Mouse (Mus musculus) heart, embryonic 13.5 days (tissue): ENCODE results near the gene Tigar. TPM values are rescaled to one million over a fixed set of nuclear protein-coding genes. Genes with fewer than 3 reads are reported as not detected.

Experiments used
- ATAC-seq: fragments of 200-750 bp; cut with Nextera tagmentation; 2 replicates; pipeline ENCODE4 v1.8.0; 2017; ENCODE audit warnings: moderate TSS enrichment; ENCODE audit not compliant: insufficient number of reproducible peaks, low FRiP score, low TSS enrichment; ENCODE audit errors: extremely low read depth
- H3K27ac ChIP-seq: fragments of 300-500 bp; sonication (generic); replicated peaks from 2 replicates; pipeline ENCODE4 v1.5.1; 2015; ENCODE audit warnings: moderate library complexity, mild to moderate bottlenecking, inconsistent platforms
- H3K27me3 ChIP-seq: fragments of 300-500 bp; sonication (generic); replicated peaks from 2 replicates; pipeline ENCODE4 v1.6.1; 2015; ENCODE audit warnings: mild to moderate bottlenecking, inconsistent platforms
- H3K36me3 ChIP-seq: fragments of 300-500 bp; sonication (generic); 2 replicates; pipeline ENCODE4 v1.6.1; 2015; ENCODE audit warnings: mild to moderate bottlenecking, inconsistent platforms
- H3K4me1 ChIP-seq: fragments of 300-500 bp; sonication (generic); 2 replicates; pipeline ENCODE4 v1.6.1; 2015; ENCODE audit warnings: inconsistent platforms
- H3K4me2 ChIP-seq: fragments of 300-500 bp; sonication (generic); 2 replicates; pipeline ENCODE4 v1.6.1; 2015; ENCODE audit warnings: inconsistent platforms, mild to moderate bottlenecking, moderate library complexity
- H3K4me3 ChIP-seq: fragments of 300-500 bp; sonication (generic); 2 replicates; pipeline ENCODE4 v1.5.1; 2015; ENCODE audit warnings: moderate library complexity, mild to moderate bottlenecking, inconsistent platforms
- H3K9ac ChIP-seq: fragments of 300-500 bp; sonication (generic); 2 replicates; pipeline ENCODE4 v1.6.1; 2015; ENCODE audit warnings: inconsistent platforms, mild to moderate bottlenecking, moderate library complexity
- H3K9me3 ChIP-seq: fragments of 300-500 bp; sonication (generic); 2 replicates; pipeline ENCODE4 v1.6.1; 2016; ENCODE audit warnings: inconsistent platforms
- WGBS: fragments of 180-500 bp; shearing (Covaris S2); methylation state at CpG from one replicate; pipeline ENCODE4 v1.1.7; 2015; ENCODE audit warnings: mixed read lengths; 5-methylcytosine and 5-hydroxymethylcytosine counted together
- polyA plus RNA-seq: library from polyadenylated mRNA; unstranded; fragments of >200 nt; fragmentation: Nextera tagmentation; extraction: Ambion mirVana; gene quantifications from 2 replicates; pipeline ENCODE4 v1.2.1, GENCODE M21; 2015

Tigar gene
- polyA plus RNA-seq: 7.6 and 8.1 TPM in 2 replicates

DNA sequence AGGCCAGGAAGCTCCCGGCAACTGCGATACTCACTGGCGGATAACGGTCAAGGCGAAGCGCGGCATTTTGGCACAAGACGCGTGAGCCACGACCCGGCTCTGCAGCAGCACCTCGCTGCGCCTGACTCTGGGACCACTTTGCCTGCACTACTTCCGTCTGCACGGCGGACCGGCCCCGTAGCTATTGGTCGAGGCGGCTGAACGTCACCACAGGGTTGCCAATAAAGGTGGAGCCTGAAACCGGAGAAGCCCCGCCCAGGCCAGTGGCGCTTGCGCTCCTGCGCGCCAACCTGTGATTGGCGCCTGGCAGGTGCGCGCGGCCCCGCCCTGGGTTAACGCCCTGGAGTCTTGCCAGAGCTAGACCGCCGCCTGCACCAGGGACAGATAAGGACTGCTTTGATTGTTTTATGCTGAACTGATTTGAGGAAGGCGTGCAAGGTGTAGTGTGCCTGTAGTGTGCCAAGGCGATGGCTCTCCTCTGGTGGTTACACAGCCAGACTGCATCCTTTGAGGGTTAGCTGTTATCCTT, at the start of gene Tigar:
Gene Tigar, minus strand, starts transcription at position 156 of the 529 bp plus-strand sequence.
- ATAC-seq: peak; percentile 89
- no peaks in the 10 kb centered on the region for H3K27me3 ChIP-seq
- H3K36me3 ChIP-seq: no peaks in the 10 kb centered on the region
- peak within 1 kb of the TSS; percentile 86 for H3K9ac ChIP-seq
- whole genome bisulfite sequencing: 1% methylated on average over 37 of the region's 37 CpGs
- H3K9me3 ChIP-seq: no peaks in the 10 kb centered on the region
- peak within 1 kb of the TSS; percentile 69 for H3K4me3 ChIP-seq
- H3K4me1 ChIP-seq: peaks cover 28% of the 10 kb centered on the region
- 0 out of 2 replicates have a peak within 1 kb of the TSS, but pooled peaks have one; percentile 32 for H3K27ac ChIP-seq
- H3K4me2 ChIP-seq: peak within 1 kb of the TSS; percentile 92

- H3K4me2 ChIP-seq: no peak overlapping the region
- H3K9me3 ChIP-seq: no peaks in the 10 kb centered on the region
- H3K27me3 ChIP-seq: peaks cover 10% of the 10 kb centered on the region
- peaks cover 20% of the 10 kb centered on the region for H3K4me1 ChIP-seq
- H3K4me3 ChIP-seq: no peak overlapping the region
- 63% methylated on average over 1 of the region's 1 CpGs for WGBS
- ATAC-seq: no peak
- H3K36me3 ChIP-seq: no peaks in the 10 kb centered on the region
- no peak overlapping the region for H3K9ac ChIP-seq
- H3K27ac ChIP-seq: no peak overlapping the region
These were observed 48.0 kb upstream of the Tigar start for GRCm38 (mm10) chr6:127157321-127157720.

- WGBS: 1% methylated on average over 15 of the region's 15 CpGs
- Histone ChIP-seq H3K4me3 (peak overlapping the region; percentile 92), H3K9ac (peak overlapping the region; percentile 82), H3K4me1 (peaks cover 31% of the 10 kb centered on the region), H3K9me3 (no peaks in the 10 kb centered on the region), H3K27me3 (peaks cover 10% of the 10 kb centered on the region), H3K4me2 (peak overlapping the region; percentile 87), H3K27ac (peak overlapping the region; percentile 87), H3K36me3 (no peaks in the 10 kb centered on the region)
- no peak for ATAC-seq
These were observed 46.1 kb upstream of the Tigar start for GRCm38 (mm10) chr6:127155468-127155867.

DNA sequence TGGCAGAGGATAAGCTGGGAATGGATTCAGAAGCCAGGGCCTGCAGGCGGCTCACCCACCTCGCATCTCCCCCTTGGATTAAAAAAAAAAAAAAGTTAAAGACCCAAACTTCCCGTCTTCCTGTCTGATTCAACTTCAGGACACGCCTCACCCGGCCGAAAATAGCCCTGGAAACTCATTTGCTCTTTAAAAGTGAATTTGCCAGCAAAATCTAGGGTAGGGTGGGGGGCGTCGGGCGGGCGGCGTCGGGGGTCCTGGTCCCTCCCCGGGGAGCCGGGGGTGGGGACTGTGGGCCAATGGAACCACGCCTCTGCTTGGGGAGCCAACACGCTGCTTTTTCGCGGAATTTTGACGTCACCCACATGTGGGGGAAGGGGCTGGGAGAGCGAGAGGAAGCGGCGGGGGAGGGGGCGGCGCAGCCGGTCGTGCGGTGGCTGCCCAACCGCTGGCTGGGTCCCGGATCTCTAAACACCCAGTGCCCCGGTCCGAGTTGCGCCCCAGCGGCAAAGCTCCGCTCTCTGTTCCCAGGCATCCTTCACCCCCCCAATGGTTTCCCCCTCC, 45.4 kb upstream of the Tigar start:
- no peaks in the 10 kb centered on the region for H3K9me3 ChIP-seq
- H3K4me2 ChIP-seq: peak overlapping the region; percentile 87
- WGBS: under 1% methylated on average over 33 of the region's 34 CpGs
- peaks cover 31% of the 10 kb centered on the region for H3K4me1 ChIP-seq
- peak; percentile 20; the same call in 1 of the 2 replicates for ATAC-seq
- H3K27ac ChIP-seq: peak overlapping the region; percentile 87
- peaks cover 10% of the 10 kb centered on the region for H3K27me3 ChIP-seq
- peak overlapping the region; percentile 82 for H3K9ac ChIP-seq
- no peaks in the 10 kb centered on the region for H3K36me3 ChIP-seq
- H3K4me3 ChIP-seq: peak overlapping the region; percentile 92

- H3K27me3 ChIP-seq: peaks cover 10% of the 10 kb centered on the region
- ATAC-seq: no peak
- peak overlapping the region; percentile 87 for H3K27ac ChIP-seq
- H3K4me2 ChIP-seq: peak overlapping the region; percentile 87
- peak overlapping the region; percentile 82 for H3K9ac ChIP-seq
- 1% methylated on average over 30 of the region's 30 CpGs for WGBS
- H3K4me1 ChIP-seq: peaks cover 31% of the 10 kb centered on the region
- no peaks in the 10 kb centered on the region for H3K36me3 ChIP-seq
- no peaks in the 10 kb centered on the region for H3K9me3 ChIP-seq
- peak overlapping the region; percentile 92 for H3K4me3 ChIP-seq
These were observed 44.8 kb upstream of the Tigar start for GRCm38 (mm10) chr6:127153972-127154707.

DNA sequence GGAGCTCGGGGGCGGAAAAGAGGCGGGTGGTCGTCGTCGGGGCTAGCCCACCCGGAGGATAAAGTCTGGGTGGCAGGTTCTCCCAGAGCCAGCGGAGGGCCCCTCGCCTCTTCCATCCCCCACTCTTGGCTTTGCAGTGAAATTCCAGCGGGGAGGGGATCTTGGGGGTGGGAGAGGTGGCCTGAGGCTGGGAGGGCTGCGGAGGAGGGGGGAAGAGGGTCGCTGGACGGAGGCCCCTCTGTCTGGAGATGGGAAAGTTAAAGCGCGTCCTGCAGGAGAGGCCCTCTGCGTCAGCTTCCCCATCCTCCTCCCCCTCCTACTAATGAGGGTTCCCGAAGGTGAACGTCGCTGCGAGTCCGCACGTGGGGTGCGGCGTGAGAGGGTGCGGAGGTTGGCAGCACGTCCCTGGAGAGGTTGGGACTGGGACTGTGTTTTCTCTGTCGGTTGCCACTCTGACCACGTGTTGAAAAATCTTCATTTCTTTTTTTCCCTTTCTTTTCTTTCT, 44.0 kb upstream of the Tigar start:
- WGBS: under 1% methylated on average over 28 of the region's 28 CpGs
- no peak for ATAC-seq
- Histone ChIP-seq H3K27ac (peak overlapping the region; percentile 87), H3K36me3 (peaks cover 3% of the 10 kb centered on the region; the same call in 1 of the 2 replicates), H3K4me1 (peaks cover 36% of the 10 kb centered on the region), H3K4me3 (peak overlapping the region; percentile 92), H3K9ac (peak overlapping the region; percentile 82), H3K4me2 (peak overlapping the region; percentile 87), H3K27me3 (peaks cover 10% of the 10 kb centered on the region), H3K9me3 (no peaks in the 10 kb centered on the region)

DNA sequence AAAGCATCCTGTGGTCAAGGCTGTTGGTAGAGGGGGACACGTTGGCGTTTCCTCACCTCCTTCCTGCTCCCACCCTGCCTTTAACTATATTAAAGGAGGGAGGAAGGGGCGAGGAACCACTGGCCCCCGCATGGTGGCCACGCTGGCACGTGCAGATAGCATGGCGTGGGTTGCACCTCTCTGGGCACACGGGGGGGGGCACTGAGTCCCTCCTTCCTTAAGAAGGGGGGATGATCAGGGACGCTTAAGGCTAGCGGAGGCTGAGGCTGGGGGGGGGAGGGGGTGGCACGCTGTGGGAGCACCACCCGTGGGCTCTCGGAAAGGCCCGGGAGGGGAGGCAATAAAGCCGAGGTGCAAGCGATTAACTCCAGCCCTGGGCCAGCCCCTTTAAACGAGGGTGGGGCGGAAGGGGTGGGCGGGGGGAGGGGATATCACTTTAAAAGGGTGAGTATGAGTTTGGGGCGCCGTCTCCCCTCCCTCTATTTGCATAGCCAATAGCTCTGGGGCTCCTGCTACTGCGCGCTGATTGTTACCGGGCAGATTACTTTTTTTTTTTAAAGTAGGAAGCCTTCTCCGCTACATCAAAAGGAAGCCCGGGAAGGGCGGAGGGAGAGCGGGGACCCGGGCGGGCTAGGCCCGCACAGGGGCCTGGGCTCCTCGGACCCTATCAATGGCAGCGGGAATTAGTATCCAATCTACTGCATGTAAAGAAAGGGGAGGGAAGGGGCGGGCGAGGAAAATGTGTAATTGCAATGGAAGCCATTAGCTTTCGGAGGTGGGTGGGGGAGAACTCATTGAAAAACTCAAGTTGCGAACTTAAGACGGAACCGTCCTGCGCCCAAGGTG, 43.0 kb upstream of the Tigar start, which contains the start of gene Ccnd2:
Gene Ccnd2, minus strand, starts transcription at position 88 of the 846 bp plus-strand sequence.
- under 1% methylated on average over 39 of the region's 40 CpGs for WGBS

DNA sequence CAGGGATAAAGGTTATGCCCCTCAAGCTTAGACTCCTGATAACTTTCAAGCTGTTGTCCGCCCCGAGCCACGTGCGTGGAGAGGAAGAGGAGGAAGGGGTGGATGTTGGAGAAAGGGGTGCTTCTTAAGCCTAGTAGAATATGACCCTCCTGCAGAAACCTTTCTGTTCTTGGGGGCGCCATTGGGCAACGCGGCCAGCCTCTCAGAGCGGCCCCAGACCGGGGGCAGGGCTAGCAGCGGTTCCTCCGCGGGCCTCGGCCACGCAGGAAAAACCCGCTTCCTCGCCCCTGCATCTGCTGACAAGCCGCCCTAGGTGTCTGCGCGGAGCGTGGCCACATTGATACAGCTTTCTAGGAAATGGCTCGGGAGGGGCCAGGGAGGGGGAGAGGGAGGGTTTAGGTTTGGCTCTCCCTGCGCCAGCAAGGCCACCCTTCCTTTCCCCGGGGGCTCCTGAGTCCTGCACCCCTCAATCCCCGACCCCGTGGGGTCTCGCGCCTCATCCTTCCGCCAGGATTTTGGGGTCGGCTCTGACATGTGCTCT, 42.3 kb upstream of the Tigar start:
- no peaks in the 10 kb centered on the region for H3K9me3 ChIP-seq
- H3K4me3 ChIP-seq: peak overlapping the region; percentile 92
- H3K4me1 ChIP-seq: peaks cover 52% of the 10 kb centered on the region
- ATAC-seq: no peak
- H3K27me3 ChIP-seq: no peaks in the 10 kb centered on the region; the same call in 1 of the 2 replicates
- under 1% methylated on average over 29 of the region's 29 CpGs for WGBS
- H3K4me2 ChIP-seq: peak overlapping the region; percentile 87
- peak overlapping the region; percentile 87 for H3K27ac ChIP-seq
- peak overlapping the region; percentile 80 for H3K9ac ChIP-seq
- peaks cover 14% of the 10 kb centered on the region for H3K36me3 ChIP-seq

More for the DNA sequence above, 43.0 kb upstream of the Tigar start, which contains the start of gene Ccnd2:
- no peaks in the 10 kb centered on the region for H3K9me3 ChIP-seq
- peak within 1 kb of the TSS; percentile 82 for H3K9ac ChIP-seq
- peak within 1 kb of the TSS; percentile 87 for H3K27ac ChIP-seq
- H3K4me1 ChIP-seq: peaks cover 45% of the 10 kb centered on the region
- peak; percentile 62 for ATAC-seq
- H3K36me3 ChIP-seq: peaks cover 8% of the 10 kb centered on the region; the same call in 1 of the 2 replicates
- H3K4me2 ChIP-seq: peak within 1 kb of the TSS; percentile 87
- peaks cover 5% of the 10 kb centered on the region for H3K27me3 ChIP-seq
- H3K4me3 ChIP-seq: peak within 1 kb of the TSS; percentile 92

- ATAC-seq: 0 out of 2 replicates have a peak, but pooled peaks have one; percentile 24
- Histone ChIP-seq H3K9me3 (no peaks in the 10 kb centered on the region), H3K27me3 (no peaks in the 10 kb centered on the region; the same call in 1 of the 2 replicates), H3K9ac (peak overlapping the region; percentile 98), H3K36me3 (peaks cover 22% of the 10 kb centered on the region), H3K27ac (peak overlapping the region; percentile 88), H3K4me2 (peak overlapping the region; percentile 87), H3K4me1 (peaks cover 60% of the 10 kb centered on the region), H3K4me3 (peak overlapping the region; percentile 92)
- under 1% methylated on average over 33 of the region's 34 CpGs for WGBS
These were observed 41.6 kb upstream of the Tigar start for GRCm38 (mm10) chr6:127150663-127151564.
